Mouse (Mus musculus): ENCODE measurements around the gene Wfdc21. TPM values are rescaled to one million over a fixed set of nuclear protein-coding genes. Genes with fewer than 3 reads are reported as not detected.

Gene Wfdc21
- polyA plus RNA-seq, 1 experiment: not detected

DNA sequence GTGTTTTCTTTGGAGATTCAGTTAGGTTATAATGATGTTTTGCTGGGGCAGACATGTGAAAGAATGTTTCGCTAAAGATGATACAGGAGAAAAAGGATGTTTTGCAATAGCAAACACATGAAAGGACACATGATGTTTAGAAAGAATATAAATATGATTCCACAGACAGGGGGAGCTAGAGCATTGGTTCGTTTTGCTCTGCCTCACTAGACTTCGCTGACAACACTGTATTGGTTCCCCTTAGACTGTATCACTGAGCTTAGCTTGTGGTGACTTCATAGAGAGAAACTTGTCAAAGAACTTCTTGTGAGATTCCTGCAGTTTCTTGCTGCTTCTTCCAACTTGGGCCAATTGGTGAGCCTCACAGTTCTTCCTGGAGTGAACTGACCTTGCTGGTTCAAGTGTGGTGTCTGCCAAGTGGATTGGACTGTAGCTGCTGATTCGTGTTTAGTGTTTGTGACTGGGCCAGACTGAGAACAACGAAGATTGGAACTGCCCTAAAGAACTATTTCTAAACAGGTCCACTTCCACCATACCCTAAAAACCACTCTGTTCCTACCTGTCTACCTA is 13.6 kb upstream of the Wfdc21 start:
- Histone ChIP-seq H3K27ac (ENCODE audit: insufficient read depth, low read length) (no peak overlapping the region), H3K4me3 (ENCODE audit: insufficient read depth, low read length) (no peak overlapping the region), H3K4me1 (ENCODE audit: control insufficient read depth, insufficient read depth, low read length) (peaks cover 11% of the 10 kb centered on the region; the same call in 1 of the 2 replicates)
- TF ChIP-seq POLR2A (IDR thresholded peaks at IDR 0.05; ENCODE audit: low read depth, low read length) (no peak), CTCF (IDR thresholded peaks at IDR 0.05; ENCODE audit: borderline replicate concordance, insufficient read depth, low read length) (no peak)

DNA sequence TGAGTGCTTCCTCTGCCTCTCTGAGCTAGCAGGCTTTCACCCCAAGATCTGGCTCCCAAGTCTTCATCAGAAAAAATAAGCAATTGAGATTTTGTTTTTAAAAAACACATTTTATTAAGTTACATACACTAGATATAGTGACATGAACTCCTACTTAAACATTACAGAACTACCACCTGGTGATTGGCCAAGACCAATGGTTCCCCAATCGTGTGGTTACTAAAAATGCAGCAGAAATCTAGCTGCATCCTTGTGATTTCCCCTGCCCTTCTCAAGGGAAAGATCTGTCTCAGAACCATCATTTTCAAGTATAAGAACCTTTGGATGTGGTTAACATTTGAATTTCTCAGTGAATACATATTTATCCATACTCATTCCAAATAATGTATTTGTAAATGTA is 12.5 kb upstream of the Wfdc21 start:
- no peak overlapping the region for H3K27ac ChIP-seq (ENCODE audit: insufficient read depth, low read length)
- H3K4me1 ChIP-seq (ENCODE audit: control insufficient read depth, insufficient read depth, low read length): 0 out of 2 replicates have a peak, but pooled peaks cover 4% of the 10 kb centered on the region
- no peak overlapping the region for H3K4me3 ChIP-seq (ENCODE audit: insufficient read depth, low read length)
- TF ChIP-seq CTCF (IDR thresholded peaks at IDR 0.05; ENCODE audit: borderline replicate concordance, insufficient read depth, low read length) (no peak), POLR2A (IDR thresholded peaks at IDR 0.05; ENCODE audit: low read depth, low read length) (no peak)

DNA sequence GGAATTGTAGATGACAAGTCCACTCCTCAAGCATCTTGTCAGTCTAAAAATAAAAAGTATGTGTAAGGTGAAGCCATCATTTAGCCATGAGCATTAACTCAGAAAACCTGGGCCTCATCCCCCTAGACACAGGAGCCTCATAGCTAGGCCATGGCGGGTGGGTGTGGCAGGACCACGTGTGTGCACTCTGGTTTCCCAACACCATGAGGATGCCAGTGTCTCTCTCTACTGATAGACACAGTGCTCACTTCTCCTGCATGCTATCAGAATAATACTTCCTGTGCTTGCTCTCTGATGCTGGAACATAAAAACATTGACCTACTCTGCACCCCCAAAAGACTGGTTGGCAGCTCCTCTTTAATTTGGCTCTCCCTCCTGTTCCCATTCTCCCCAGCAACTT is 10.9 kb upstream of the Wfdc21 start:
- Histone ChIP-seq H3K27ac (ENCODE audit: insufficient read depth, low read length) (no peak overlapping the region), H3K4me1 (ENCODE audit: control insufficient read depth, insufficient read depth, low read length) (no peaks in the 10 kb centered on the region), H3K4me3 (ENCODE audit: insufficient read depth, low read length) (no peak overlapping the region)
- TF ChIP-seq POLR2A (IDR thresholded peaks at IDR 0.05; ENCODE audit: low read depth, low read length) (no peak), CTCF (IDR thresholded peaks at IDR 0.05; ENCODE audit: borderline replicate concordance, insufficient read depth, low read length) (no peak)

DNA sequence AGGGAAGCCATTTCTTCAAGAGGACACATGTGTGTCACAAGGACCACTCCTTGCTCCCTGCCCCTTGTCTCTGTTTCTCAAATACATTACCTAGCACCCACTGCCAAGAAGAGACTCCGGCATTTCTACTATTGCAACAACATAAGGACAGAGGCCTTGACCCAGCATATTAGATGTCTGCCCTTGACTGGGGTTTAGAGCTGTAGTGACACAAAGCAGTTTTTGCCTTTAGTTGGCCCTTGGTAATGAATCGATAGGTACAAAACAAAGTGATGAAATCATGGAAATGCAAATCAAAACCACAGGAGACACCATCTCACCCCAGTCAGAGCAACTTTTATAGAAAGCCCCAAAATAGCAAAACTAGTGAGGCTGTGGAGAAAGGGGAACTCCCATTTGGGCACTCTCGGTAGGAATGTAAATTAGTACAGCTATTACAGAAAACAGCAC is 9.6 kb upstream of the Wfdc21 start:
- H3K4me1 ChIP-seq (ENCODE audit: control insufficient read depth, insufficient read depth, low read length): no peaks in the 10 kb centered on the region
- H3K4me3 ChIP-seq (ENCODE audit: insufficient read depth, low read length): no peak overlapping the region
- no peak for TF ChIP-seq POLR2A (IDR thresholded peaks at IDR 0.05; ENCODE audit: low read depth, low read length)
- TF ChIP-seq CTCF (IDR thresholded peaks at IDR 0.05; ENCODE audit: borderline replicate concordance, insufficient read depth, low read length): no peak
- H3K27ac ChIP-seq (ENCODE audit: insufficient read depth, low read length): no peak overlapping the region

DNA sequence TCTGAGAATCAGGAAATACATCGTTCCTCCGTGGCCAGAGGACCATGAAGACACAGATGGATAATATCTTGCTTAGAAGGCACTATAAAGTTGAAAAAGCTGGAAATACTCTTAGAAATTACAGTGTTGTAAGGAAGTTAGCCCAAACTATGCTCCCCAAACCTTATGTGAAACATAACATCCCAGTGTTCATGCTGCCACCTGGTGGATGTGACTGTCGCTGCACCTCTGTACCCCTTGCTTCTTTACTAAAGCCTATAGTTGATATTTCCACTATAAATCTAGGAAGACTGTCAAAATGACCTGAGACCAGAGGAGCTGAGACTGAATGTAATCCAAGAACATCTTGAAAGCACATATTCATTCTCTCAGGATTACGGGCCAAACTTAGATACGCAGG is 7.5 kb upstream of the Wfdc21 start:
- Histone ChIP-seq H3K4me1 (ENCODE audit: control insufficient read depth, insufficient read depth, low read length) (no peaks in the 10 kb centered on the region), H3K27ac (ENCODE audit: insufficient read depth, low read length) (no peak overlapping the region), H3K4me3 (ENCODE audit: insufficient read depth, low read length) (no peak overlapping the region)
- peak; percentile 91; the same call in 1 of the 2 replicates for TF ChIP-seq CTCF (IDR thresholded peaks at IDR 0.05; ENCODE audit: borderline replicate concordance, insufficient read depth, low read length)
- TF ChIP-seq POLR2A (IDR thresholded peaks at IDR 0.05; ENCODE audit: low read depth, low read length): no peak

DNA sequence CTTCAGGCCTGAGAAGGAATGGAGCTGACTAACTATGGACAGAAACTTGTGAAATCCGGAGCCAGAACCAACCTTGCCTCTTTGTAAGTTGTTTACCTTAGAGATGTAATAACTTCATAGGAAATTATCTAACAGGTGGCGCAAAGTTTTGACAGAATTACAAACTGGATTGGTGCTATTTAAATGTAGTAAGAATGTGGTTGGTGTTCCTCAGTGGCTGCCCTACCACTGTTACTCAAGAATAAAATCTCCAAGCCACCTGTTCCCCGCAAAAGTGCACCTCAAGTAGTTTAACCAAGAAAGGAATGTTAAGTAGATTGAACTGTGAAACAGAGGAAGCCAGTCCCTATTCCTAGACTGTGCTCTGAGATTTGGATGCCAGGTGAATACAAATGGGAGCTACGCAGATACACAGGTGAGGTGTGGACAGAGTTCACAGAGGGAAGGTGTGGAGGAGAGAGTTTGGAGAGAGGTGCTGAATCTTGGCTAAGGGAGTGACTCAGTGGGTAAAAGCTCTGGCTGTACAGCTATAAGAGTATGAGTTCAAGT is 6.2 kb upstream of the Wfdc21 start:
- Histone ChIP-seq H3K4me1 (ENCODE audit: control insufficient read depth, insufficient read depth, low read length) (no peaks in the 10 kb centered on the region), H3K27ac (ENCODE audit: insufficient read depth, low read length) (no peak overlapping the region), H3K4me3 (ENCODE audit: insufficient read depth, low read length) (no peak overlapping the region)
- TF ChIP-seq POLR2A (IDR thresholded peaks at IDR 0.05; ENCODE audit: low read depth, low read length) (no peak), CTCF (IDR thresholded peaks at IDR 0.05; ENCODE audit: borderline replicate concordance, insufficient read depth, low read length) (no peak)

DNA sequence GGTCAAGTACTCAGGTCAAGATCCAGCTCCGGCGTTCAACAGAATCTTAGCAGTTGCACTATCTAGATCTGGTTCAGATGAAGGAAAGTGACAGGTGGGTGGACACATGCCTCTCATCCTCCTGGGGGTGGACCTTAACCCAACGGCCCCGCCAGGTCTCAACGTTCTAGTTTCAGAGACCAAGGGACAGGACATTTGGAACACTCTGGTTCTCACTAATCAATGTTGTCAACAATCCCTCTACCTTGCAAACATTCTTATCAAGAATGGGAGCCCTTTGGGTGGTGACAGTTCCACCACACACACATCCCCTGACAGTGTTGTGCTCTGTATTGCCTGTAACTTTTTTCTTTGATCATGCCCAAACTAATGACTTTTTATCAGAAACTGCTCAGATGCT is 4.9 kb upstream of the Wfdc21 start:
- Histone ChIP-seq H3K27ac (ENCODE audit: insufficient read depth, low read length) (no peak overlapping the region), H3K4me1 (ENCODE audit: control insufficient read depth, insufficient read depth, low read length) (no peaks in the 10 kb centered on the region), H3K4me3 (ENCODE audit: insufficient read depth, low read length) (no peak overlapping the region)
- TF ChIP-seq POLR2A (IDR thresholded peaks at IDR 0.05; ENCODE audit: low read depth, low read length): no peak
- TF ChIP-seq CTCF (IDR thresholded peaks at IDR 0.05; ENCODE audit: borderline replicate concordance, insufficient read depth, low read length): no peak

DNA sequence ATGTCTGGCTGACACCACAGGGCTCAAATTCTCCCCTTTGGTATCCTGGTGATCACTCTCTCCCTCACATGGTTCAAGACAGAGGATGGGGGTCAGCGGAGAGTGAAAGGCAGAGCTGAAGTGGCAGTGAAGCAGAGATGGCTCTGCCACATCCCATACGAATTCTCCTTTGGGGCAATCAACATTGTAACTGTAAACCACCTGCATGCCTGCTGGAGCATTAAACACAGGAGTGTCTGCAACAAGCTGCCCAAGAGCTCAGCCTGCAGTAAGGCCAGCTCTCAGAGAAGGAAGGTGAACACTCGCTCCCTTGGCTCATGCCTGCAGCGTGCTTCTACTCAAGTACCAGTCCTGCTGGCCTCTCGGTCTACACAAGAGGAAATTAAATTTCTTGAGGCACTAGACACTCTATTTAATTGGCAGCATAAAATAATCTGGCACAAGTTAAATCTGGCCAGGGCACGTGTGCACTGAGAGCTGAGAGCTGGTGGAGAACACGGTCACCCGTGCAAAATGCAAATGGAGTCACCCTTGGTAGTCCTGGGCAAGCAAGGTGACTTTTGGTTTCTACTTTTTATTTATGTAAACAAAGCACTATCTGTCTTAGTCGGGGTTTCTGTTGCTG is 3.9 kb upstream of the Wfdc21 start:
- Histone ChIP-seq H3K4me1 (ENCODE audit: control insufficient read depth, insufficient read depth, low read length) (no peaks in the 10 kb centered on the region), H3K27ac (ENCODE audit: insufficient read depth, low read length) (no peak overlapping the region), H3K4me3 (ENCODE audit: insufficient read depth, low read length) (no peak overlapping the region)
- TF ChIP-seq CTCF (IDR thresholded peaks at IDR 0.05; ENCODE audit: borderline replicate concordance, insufficient read depth, low read length) (no peak), POLR2A (IDR thresholded peaks at IDR 0.05; ENCODE audit: low read depth, low read length) (no peak)

DNA sequence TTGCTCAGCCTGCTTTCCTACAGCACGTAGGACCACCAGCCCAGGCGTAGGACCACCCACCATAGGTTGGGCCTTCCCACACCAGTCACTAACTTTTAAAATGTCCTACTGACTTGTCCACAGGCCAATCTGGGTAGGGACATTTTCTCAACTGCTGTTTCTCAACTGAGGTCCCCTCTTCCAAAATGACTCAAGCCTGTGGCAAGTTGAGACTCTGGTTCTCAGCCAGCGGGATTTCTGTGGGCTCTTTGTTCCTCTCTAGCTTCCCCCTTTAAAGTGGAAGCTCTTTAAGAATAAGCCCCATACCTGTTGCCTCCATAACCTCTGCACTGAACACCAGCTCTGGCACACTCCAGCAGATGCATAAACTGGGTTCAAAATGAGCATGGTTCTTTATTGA is 3.2 kb upstream of the Wfdc21 start:
- Histone ChIP-seq H3K4me3 (ENCODE audit: insufficient read depth, low read length) (no peak overlapping the region), H3K4me1 (ENCODE audit: control insufficient read depth, insufficient read depth, low read length) (no peaks in the 10 kb centered on the region), H3K27ac (ENCODE audit: insufficient read depth, low read length) (no peak overlapping the region)
- no peak for TF ChIP-seq POLR2A (IDR thresholded peaks at IDR 0.05; ENCODE audit: low read depth, low read length)
- TF ChIP-seq CTCF (IDR thresholded peaks at IDR 0.05; ENCODE audit: borderline replicate concordance, insufficient read depth, low read length): no peak

DNA sequence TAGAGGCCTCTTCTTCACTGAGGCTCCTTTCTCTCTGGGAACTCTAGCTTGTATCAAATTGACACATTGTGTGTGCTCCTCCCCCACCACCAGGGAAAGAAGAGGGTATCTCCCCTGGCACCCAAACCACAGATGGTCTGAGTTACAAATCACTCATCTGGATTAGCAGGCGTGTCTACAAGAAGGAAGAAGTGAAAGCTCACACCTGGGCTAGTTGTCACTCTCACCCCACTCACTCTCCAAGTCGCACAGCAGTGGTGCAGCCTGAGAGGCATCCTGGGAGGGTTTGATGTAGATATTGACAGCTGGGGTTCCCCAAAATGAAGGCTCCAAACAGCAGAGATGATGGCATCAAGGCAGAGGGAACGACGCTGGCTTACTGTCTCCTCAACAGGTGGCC is 588 bp upstream of the Wfdc21 start:
- Histone ChIP-seq H3K4me1 (ENCODE audit: control insufficient read depth, insufficient read depth, low read length) (no peaks in the 10 kb centered on the region), H3K4me3 (ENCODE audit: insufficient read depth, low read length) (no peak overlapping the region), H3K27ac (ENCODE audit: insufficient read depth, low read length) (no peak overlapping the region)
- TF ChIP-seq POLR2A (IDR thresholded peaks at IDR 0.05; ENCODE audit: low read depth, low read length) (no peak), CTCF (IDR thresholded peaks at IDR 0.05; ENCODE audit: borderline replicate concordance, insufficient read depth, low read length) (no peak)

Data from embryonic fibroblast, embryonic 13.5 days (primary cell).